Mouse (Mus musculus): Measurements from ENCODE around the gene Trim46.

- TF ChIP-seq POLR2A (IDR thresholded peaks at IDR 0.05; ENCODE audit: control insufficient read depth, extremely low read depth, insufficient read depth, low read length, poor library complexity) (no peak), CTCF (IDR thresholded peaks at IDR 0.05; ENCODE audit: borderline replicate concordance, control insufficient read depth, extremely low read depth, insufficient read depth, low read length, poor library complexity) (no peak)
These were observed 32.5 kb upstream of the Trim46 start for GRCm38 (mm10) chr3:89278643-89279042.
